Mouse (Mus musculus): ENCODE measurements around the gene Gm2016. TPM values are rescaled to one million over a fixed set of nuclear protein-coding genes. Genes with fewer than 3 reads are reported as not detected.

The Gm2016 gene
- polyA plus RNA-seq (2015; fragmentation: Illumina TruSeq; extraction: RNeasy Lipid Tissue Mini Kit (QIAGEN cat#74804); ENCODE audit: insufficient read depth, low replicate concordance), result not detected

DNA sequence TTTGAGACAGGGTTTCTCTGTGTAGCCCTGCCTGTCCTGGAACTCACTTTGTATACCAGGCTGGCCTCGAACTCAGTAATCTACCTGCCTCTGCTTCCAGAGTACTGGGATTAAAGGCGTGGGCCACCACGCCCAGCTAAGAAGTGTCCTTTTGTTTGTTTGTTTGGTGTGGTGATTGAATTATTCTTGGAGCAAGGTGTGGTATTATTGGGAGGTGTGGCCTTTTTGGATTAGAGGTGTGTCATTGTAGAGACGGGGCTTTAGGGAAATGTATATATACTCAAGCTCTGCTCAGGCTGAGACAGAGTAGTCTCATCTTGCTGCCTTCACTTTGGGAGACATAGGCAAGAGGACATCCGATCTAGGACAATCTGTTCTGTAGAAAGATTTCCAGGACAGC, at the start of gene Gm2016:
TSS of gene Gm2016 (plus strand) at position 301 of the 400 bp plus-strand sequence.

DNA sequence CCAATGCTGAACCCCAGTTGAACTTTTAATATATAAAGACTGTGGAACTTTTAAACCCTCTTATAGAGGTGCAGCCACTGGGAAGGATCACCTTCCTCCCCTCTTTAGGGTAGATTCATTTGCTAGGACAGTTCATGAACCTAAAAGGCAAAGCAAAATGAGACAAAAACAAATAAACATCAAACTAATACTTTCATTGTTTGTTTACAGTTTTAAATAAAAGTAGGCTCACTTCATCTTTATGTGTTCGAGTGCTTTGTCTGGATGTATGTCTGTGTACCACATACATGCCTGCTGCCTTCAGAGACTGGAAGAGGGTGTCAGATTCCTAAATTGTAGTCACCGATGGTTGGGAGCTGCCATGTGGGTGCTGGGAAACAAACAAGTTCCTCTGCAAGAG, 31.6 kb upstream of the Gm2016 start, which contains the start of gene Gm2001:
TSS of gene Gm2001 (minus strand) at position 101 of the 400 bp plus-strand sequence.

DNA sequence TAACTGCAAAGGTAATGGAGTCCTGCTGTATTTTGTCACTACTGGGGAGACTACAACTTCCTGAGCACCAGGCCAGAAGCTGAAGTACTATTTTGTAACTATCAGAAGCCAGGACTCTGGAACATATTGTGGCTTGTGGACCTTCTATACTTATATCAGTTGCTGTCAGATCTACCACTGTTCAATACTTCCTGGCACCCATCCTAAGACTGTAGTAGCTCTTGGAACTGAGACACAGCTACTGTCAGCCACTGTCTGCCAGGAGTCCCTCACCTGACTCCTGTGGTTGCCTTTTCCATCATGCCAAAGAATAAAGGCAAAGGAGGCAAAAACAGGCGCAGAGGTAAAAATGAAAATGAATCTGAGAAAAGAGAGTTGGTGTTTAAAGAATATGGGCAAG, 21.2 kb downstream of the Gm2016 start, which contains the start of gene Gm2022:
TSS of gene Gm2022 (plus strand) at position 301 of the 400 bp plus-strand sequence.

DNA sequence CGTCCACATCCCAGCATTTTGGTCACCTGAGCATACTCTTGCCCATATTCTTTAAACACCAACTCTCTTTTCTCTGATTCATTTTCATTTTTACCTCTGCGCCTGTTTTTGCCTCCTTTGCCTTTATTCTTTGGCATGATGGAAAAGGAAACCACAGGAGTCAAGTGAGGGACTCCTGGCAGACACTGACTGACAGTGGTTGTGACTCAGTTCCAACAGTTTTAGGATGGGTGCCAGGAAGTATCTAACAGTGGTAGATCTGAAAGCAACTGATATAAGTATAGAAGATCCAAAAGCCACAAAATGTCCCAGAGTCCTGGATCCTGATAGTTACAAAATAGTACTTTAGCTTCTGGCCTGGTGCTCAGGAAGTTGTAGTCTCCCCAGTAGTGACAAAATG, 45.8 kb downstream of the Gm2016 start, which contains the start of gene Gm2035:
TSS of gene Gm2035 (minus strand) at position 137 of the 400 bp plus-strand sequence.

Other genes with a start within 250 kb of the Gm2016 start
- not detected for gene Gm16381, start 229.5 kb upstream of the Gm2016 start, polyA plus RNA-seq (2015; fragmentation: Illumina TruSeq; extraction: RNeasy Lipid Tissue Mini Kit (QIAGEN cat#74804); ENCODE audit: insufficient read depth, low replicate concordance)
- not detected for gene Gm21319, start 98.3 kb upstream of the Gm2016 start, polyA plus RNA-seq (2015; fragmentation: Illumina TruSeq; extraction: RNeasy Lipid Tissue Mini Kit (QIAGEN cat#74804); ENCODE audit: insufficient read depth, low replicate concordance)
- not detected for gene Gm21936, start 78.6 kb upstream of the Gm2016 start, polyA plus RNA-seq (2015; fragmentation: Illumina TruSeq; extraction: RNeasy Lipid Tissue Mini Kit (QIAGEN cat#74804); ENCODE audit: insufficient read depth, low replicate concordance)
- not detected for gene BB287469, start 57.5 kb upstream of the Gm2016 start, polyA plus RNA-seq (2015; fragmentation: Illumina TruSeq; extraction: RNeasy Lipid Tissue Mini Kit (QIAGEN cat#74804); ENCODE audit: insufficient read depth, low replicate concordance)
- gene Gm2001, start 31.7 kb upstream of the Gm2016 start, polyA plus RNA-seq (2015; fragmentation: Illumina TruSeq; extraction: RNeasy Lipid Tissue Mini Kit (QIAGEN cat#74804); ENCODE audit: insufficient read depth, low replicate concordance), result not detected
- gene Gm2022, start 21.3 kb downstream of the Gm2016 start, polyA plus RNA-seq (2015; fragmentation: Illumina TruSeq; extraction: RNeasy Lipid Tissue Mini Kit (QIAGEN cat#74804); ENCODE audit: insufficient read depth, low replicate concordance), result not detected
- not detected for gene Gm2035, start 45.8 kb downstream of the Gm2016 start, polyA plus RNA-seq (2015; fragmentation: Illumina TruSeq; extraction: RNeasy Lipid Tissue Mini Kit (QIAGEN cat#74804); ENCODE audit: insufficient read depth, low replicate concordance)
- not detected for gene Gm2042, start 80.0 kb downstream of the Gm2016 start, polyA plus RNA-seq (2015; fragmentation: Illumina TruSeq; extraction: RNeasy Lipid Tissue Mini Kit (QIAGEN cat#74804); ENCODE audit: insufficient read depth, low replicate concordance)
- not detected for gene Gm2075, start 137.8 kb downstream of the Gm2016 start, polyA plus RNA-seq (2015; fragmentation: Illumina TruSeq; extraction: RNeasy Lipid Tissue Mini Kit (QIAGEN cat#74804); ENCODE audit: insufficient read depth, low replicate concordance)
- not detected for gene Gm6803, start 144.7 kb downstream of the Gm2016 start, polyA plus RNA-seq (2015; fragmentation: Illumina TruSeq; extraction: RNeasy Lipid Tissue Mini Kit (QIAGEN cat#74804); ENCODE audit: insufficient read depth, low replicate concordance)
- not detected for gene Gm2056, start 152.9 kb downstream of the Gm2016 start, polyA plus RNA-seq (2015; fragmentation: Illumina TruSeq; extraction: RNeasy Lipid Tissue Mini Kit (QIAGEN cat#74804); ENCODE audit: insufficient read depth, low replicate concordance)
- not detected for gene Gm16368, start 209.6 kb downstream of the Gm2016 start, polyA plus RNA-seq (2015; fragmentation: Illumina TruSeq; extraction: RNeasy Lipid Tissue Mini Kit (QIAGEN cat#74804); ENCODE audit: insufficient read depth, low replicate concordance)